Mouse (Mus musculus) liver, adult 2 months (tissue): Measurements from ENCODE around the gene Mfsd4b2. TPM values are rescaled to one million over a fixed set of nuclear protein-coding genes. Genes with fewer than 3 reads are reported as not detected.
A peak's percentile ranks its signal among the peaks of the same experiment; 100 is the strongest.
"Not testable (repeated sequence)": the region's sequence is repeated elsewhere in the genome, so short reads cannot be mapped to it uniquely, and the experiment has no call there.

Experiments used
- DNase-seq: peaks from one replicate; pipeline ENCODE4 v3.0.0-alpha.2; 2011; ENCODE audit warnings: low read depth, low spot score; ENCODE audit errors: extremely low read depth
- H3K27ac ChIP-seq: fragments of 200-500 bp; replicated peaks from 2 replicates; pipeline ENCODE4 v1.5.1; 2012; ENCODE audit warnings: low read depth, mild to moderate bottlenecking, control low read depth, inconsistent platforms, low read length; ENCODE audit not compliant: insufficient read depth
- H3K27me3 ChIP-seq: fragments of 200-500 bp; 2 replicates; pipeline ENCODE4 v1.6.1; 2012; ENCODE audit warnings: mild to moderate bottlenecking, moderate library complexity, low read length, inconsistent platforms; ENCODE audit not compliant: control insufficient read depth, insufficient read depth
- H3K36me3 ChIP-seq: fragments of 200-500 bp; 2 replicates; pipeline ENCODE4 v1.6.1; 2012; ENCODE audit warnings: low read length, inconsistent platforms; ENCODE audit not compliant: control insufficient read depth, insufficient read depth
- H3K4me1 ChIP-seq: fragments of 200-500 bp; 2 replicates; pipeline ENCODE4 v1.6.1; 2011; ENCODE audit warnings: low read length; ENCODE audit not compliant: control insufficient read depth, insufficient read depth
- H3K4me3 ChIP-seq: fragments of 200-500 bp; 2 replicates; pipeline ENCODE4 v1.5.1; 2011; ENCODE audit warnings: low read depth, mild to moderate bottlenecking, control low read depth, low read length, moderate library complexity; ENCODE audit not compliant: insufficient read depth
- H3K79me2 ChIP-seq: fragments of 200-500 bp; 2 replicates; pipeline ENCODE4 v1.6.1; 2012; ENCODE audit warnings: inconsistent platforms, mild to moderate bottlenecking, low read length, moderate library complexity; ENCODE audit not compliant: control insufficient read depth, insufficient read depth
- H3K9ac ChIP-seq: fragments of 200-500 bp; 2 replicates; pipeline ENCODE4 v1.6.1; 2012; ENCODE audit warnings: low read depth, mild to moderate bottlenecking, control low read depth, inconsistent platforms, low read length
- CTCF ChIP-seq: fragments of 200-500 bp; IDR thresholded peaks from 2 replicates; pipeline ENCODE4 v1.5.1; 2011; ENCODE audit warnings: low read depth, low read length, control low read depth
- POLR2A ChIP-seq: fragments of 200-500 bp; IDR thresholded peaks from 2 replicates; pipeline ENCODE4 v1.6.1; 2011; ENCODE audit warnings: low read length, control low read depth; ENCODE audit not compliant: insufficient read depth; ENCODE audit errors: extremely low read depth
- WGBS: fragments of 180-500 bp; shearing (Covaris S2); methylation state at CpG from one replicate; pipeline ENCODE4 v1.1.7; 2018; 5-methylcytosine and 5-hydroxymethylcytosine counted together
- polyA plus RNA-seq: library from polyadenylated mRNA; depleted of rRNA; stranded (reverse); fragments of >200 nt; gene quantifications from 2 replicates; pipeline ENCODE4 v1.2.3, GENCODE M21; 2012
- total RNA-seq: library from RNA; depleted of rRNA; stranded (reverse); fragments of >200 nt; gene quantifications from 2 replicates; pipeline ENCODE4 v1.2.3, GENCODE M21; 2014

The Mfsd4b2 gene
- total and polyA plus RNA-seq, 2 experiments, result not detected

DNA sequence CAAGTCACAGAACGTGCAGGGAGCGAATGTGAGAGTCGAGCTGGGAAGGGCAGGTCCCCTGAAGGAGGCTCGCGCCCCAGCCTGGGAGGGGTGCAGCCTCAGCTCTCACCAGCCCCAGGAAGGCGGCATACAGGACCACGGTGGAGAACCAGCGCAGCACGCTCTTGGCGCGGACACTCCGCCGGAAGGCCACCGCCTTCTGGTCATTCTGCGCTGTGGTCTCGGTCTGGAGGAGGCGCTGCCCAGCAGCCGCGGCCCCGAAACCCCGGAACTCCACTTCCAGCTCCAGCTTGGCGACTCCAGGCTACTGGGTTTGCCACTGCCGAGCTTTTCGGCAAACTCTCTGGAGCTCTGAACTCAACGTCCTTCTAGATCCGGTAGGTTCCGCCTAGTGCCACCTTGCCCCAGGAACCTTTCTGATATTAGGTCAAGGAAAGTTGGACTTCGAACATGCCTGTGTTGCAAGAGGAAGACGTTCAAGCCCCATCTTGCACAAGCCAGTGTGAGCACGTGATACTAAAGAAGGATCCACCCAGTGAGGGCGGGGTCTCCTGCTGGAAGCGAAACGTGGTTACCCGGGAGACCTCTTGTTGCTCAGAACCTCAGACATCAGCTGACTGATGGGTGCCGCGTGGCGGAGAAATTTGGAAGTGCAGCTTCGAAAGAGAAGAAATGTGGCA lies 33.2 kb upstream of the Mfsd4b2 start, which contains the start of gene Mfsd4b3:
Gene Mfsd4b3 (minus strand): TSS at position 393 of the 680 bp plus-strand sequence.
- peaks cover 21% of the 10 kb centered on the region for H3K4me1 ChIP-seq
- DNase-seq, result peak; percentile 100
- peak within 1 kb of the TSS; percentile 91 for H3K4me3 ChIP-seq
- peak within 1 kb of the TSS; percentile 86 for H3K27ac ChIP-seq
- under 1% methylated on average over 38 of the region's 38 CpGs for WGBS
- TF ChIP-seq CTCF, result peak; percentile 85
- peak; percentile 40; the same call in 1 of the 2 replicates for TF ChIP-seq POLR2A
- no peaks in the 10 kb centered on the region for H3K27me3 ChIP-seq
- no peaks in the 10 kb centered on the region for H3K79me2 ChIP-seq
- H3K9ac ChIP-seq, result peak within 1 kb of the TSS; percentile 88
- no peaks in the 10 kb centered on the region for H3K36me3 ChIP-seq

DNA sequence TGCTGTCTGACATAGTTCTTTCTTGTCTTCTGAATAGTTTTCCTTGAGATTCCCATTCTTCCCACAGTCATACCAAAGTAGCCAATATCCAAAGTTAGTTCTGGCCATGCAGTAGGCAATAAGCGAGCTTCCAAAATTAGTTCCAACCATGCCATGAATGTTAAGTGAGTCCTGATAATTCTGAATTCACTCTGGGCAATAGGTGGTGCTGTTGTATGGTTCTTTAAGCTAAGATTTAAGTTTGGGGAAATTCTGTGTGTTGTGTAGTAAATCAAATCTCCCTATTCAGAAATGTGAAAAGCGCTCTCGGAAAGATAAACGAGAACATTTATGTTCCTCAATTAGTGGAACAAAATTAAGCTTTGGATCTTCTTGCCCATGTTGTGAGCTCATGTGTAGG lies 31.5 kb upstream of the Mfsd4b2 start:
- H3K27me3 ChIP-seq, result no peaks in the 10 kb centered on the region
- no peaks in the 10 kb centered on the region for H3K79me2 ChIP-seq
- H3K4me1 ChIP-seq, result peaks cover 21% of the 10 kb centered on the region
- no peak overlapping the region for H3K9ac ChIP-seq
- H3K36me3 ChIP-seq, result no peaks in the 10 kb centered on the region
- TF ChIP-seq POLR2A (no peak), CTCF (no peak)
- H3K4me3 ChIP-seq, result no peak overlapping the region
- no peak overlapping the region for H3K27ac ChIP-seq
- 68% methylated on average over 4 of the region's 4 CpGs for WGBS
- peak; percentile 50 for DNase-seq

DNA sequence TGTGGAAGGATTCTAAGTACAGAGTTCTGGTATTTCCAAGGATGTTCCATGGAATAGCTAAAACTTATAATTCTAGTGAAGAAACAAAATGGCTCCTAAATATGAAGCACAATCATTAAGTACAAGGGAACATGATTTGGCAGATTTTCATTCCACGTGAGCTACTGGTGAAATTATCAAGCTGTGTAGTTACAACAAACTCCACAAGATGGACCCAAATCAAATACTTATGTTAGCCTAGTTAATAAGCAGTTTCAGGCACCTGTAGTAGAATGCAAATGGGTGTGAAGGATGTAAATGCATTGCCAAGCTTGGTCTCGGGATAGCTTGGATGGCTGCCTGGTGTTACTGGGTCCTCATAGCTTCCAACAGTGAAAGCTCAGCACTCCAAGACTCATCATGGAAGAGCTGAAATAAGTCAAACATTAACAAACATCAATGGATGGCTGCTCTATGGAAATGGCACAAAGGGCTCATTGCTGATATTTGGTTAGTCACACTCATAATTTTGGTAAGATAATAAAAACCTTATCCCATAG lies 29.7 kb upstream of the Mfsd4b2 start:
- Histone ChIP-seq H3K4me3 (no peak overlapping the region), H3K27ac (no peak overlapping the region), H3K79me2 (no peaks in the 10 kb centered on the region), H3K4me1 (peaks cover 21% of the 10 kb centered on the region), H3K27me3 (no peaks in the 10 kb centered on the region), H3K9ac (no peak overlapping the region), H3K36me3 (no peaks in the 10 kb centered on the region)
- DNase-seq, result peak; percentile 72
- 22% methylated on average over 2 of the region's 2 CpGs for WGBS
- TF ChIP-seq POLR2A, result no peak
- no peak for TF ChIP-seq CTCF

DNA sequence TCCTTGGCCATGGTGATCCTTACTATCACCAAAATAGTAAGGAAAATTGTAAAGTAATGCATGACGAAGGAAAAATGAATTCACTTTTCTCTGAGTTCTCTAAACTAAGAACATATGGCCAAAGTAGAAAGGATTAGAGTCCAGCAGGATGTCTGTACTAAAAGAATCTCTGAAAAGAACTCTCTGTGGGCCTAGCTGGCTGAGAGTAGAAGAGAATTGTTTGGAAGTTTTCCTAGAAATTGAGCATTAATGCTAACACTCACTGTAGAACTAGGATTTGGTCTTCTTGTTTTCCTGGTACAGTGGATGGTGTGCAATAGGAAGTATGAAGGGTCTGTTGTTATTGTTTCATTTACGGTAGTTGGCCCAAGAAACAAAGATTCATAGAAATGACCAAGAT lies 28.4 kb upstream of the Mfsd4b2 start:
- DNase-seq, result no peak
- 88% methylated on average over 2 of the region's 2 CpGs for WGBS

DNA sequence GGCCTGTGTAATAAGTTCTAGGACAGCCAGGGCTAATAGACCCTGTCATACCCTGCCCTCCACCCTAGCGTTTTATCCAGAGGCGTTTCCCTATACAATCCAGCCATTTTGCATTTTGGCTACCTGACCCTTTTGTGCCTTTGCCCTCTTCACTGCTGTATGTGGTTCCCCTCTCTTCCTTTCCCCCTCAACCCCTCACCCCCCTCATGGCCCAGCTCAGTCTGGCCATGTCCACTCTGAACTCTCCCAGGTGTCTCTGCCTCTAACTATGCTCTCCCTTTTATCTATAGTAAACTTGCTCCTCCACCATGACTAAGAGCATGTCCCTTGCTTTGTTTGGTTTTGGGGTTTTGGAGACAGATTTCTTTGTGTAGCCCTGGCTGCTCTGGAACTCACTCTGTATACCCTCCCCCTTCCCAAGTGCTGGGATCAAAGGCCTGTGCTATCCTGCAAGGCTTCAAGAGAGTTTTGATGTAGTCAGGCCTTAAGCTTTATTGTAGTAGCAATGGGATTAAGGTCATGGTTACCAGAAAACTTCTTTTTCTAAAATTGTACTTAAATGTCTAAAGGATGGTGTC lies 22.7 kb upstream of the Mfsd4b2 start:
- 98% methylated on average over 2 of the region's 2 CpGs for WGBS

More for the DNA sequence above, 28.4 kb upstream of the Mfsd4b2 start:
- Histone ChIP-seq H3K9ac (no peak overlapping the region), H3K27ac (no peak overlapping the region), H3K36me3 (peaks cover 1% of the 10 kb centered on the region; the same call in 1 of the 2 replicates), H3K4me3 (no peak overlapping the region), H3K27me3 (no peaks in the 10 kb centered on the region), H3K79me2 (no peaks in the 10 kb centered on the region), H3K4me1 (peaks cover 20% of the 10 kb centered on the region)
- TF ChIP-seq CTCF (no peak), POLR2A (no peak)

DNA sequence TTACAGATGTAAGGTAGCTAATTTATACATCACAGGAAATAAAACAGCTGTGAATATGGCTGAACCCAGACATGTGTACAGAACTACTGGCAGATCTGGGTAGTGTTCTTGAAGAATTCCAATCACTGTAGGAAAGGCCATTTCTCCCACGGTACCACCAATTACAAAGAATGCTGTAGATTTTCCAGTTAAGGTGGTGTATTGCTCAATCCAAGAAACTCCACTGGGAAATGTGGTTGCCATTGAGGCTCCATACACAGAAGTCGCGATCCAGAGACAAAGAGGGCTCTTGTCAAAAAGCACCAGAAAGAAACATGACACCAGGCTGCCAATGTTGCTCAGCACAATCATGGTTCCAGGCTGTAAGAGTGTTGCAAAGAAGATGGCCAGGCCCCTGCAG lies 20.5 kb upstream of the Mfsd4b2 start:
- H3K4me3 ChIP-seq, H3K27me3 ChIP-seq, H3K79me2 ChIP-seq, H3K4me1 ChIP-seq, H3K27ac ChIP-seq, H3K9ac ChIP-seq, DNase-seq: not testable (repeated sequence)
- H3K36me3 ChIP-seq, result peaks cover 24% of the 10 kb centered on the region
- 96% methylated on average over 3 of the region's 3 CpGs for WGBS

More for the DNA sequence above, 22.7 kb upstream of the Mfsd4b2 start:
- Histone ChIP-seq H3K4me1 (no peaks in the 10 kb centered on the region), H3K79me2 (no peaks in the 10 kb centered on the region), H3K27ac (no peak overlapping the region), H3K27me3 (no peaks in the 10 kb centered on the region), H3K4me3 (no peak overlapping the region), H3K9ac (no peak overlapping the region), H3K36me3 (peaks cover 24% of the 10 kb centered on the region)
- TF ChIP-seq CTCF, result no peak
- TF ChIP-seq POLR2A, result no peak
- no peak for DNase-seq
